Mouse (Mus musculus): ENCODE measurements around the gene Wdr25.
A peak's percentile ranks its signal among the peaks of the same experiment; 100 is the strongest.

The Wdr25 gene

DNA sequence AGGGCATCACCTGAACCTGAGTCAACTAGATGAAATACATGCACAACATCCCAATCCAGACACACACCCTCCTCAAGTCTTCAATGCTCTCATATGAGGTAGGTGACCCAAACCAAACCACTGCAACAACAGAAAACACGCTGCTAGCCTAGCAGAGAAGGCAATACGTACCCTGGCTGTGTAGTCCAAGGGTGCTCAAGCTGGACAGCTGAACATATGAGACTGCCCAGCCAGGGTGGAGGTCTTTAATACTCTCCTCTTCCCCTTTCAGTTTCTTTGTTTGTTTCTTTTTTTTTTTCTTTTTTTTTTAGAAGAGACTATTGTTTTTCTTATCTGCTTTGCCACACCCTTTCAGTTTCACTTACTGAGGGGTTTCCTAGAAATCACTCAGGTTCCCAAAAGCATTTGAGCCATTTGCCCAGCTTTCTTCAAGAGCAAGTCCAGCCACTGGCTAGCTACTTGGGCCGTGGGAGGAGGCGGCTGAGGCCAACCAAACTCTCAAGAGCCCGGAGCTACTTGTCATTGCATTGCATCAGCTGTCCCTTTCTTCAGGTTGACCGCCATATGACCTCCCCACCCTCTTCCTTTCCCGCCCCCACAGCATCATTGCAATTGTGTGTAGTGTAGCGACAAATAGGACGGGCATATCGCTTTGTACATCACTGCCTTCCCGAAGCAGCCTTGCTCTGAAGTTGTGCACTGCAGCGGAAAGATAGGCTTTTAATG is at the start of gene Wdr25:
TSS of gene Wdr25 (plus strand) at position 643 of the 726 bp plus-strand sequence.
- DNase-seq = peak; percentile 20

DNA sequence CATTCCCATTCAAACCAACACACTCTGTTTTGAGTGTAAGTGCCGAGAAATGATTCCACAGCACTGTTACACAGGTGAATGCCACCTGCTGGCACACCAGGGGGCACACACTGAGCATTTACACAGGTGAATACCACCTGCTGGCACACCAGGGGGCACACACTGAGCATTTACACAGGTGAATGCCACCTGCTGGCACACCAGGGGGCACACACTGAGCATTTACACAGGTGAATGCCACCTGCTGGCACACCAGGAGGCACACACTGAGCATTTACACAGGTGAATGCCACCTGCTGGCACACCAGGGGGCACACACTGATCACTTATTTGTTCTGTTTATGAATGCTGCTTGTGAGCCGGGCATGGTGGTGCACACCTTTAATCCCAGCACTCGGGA is 45.4 kb upstream of the Wdr25 start:
- DNase-seq = peak; percentile 33

DNA sequence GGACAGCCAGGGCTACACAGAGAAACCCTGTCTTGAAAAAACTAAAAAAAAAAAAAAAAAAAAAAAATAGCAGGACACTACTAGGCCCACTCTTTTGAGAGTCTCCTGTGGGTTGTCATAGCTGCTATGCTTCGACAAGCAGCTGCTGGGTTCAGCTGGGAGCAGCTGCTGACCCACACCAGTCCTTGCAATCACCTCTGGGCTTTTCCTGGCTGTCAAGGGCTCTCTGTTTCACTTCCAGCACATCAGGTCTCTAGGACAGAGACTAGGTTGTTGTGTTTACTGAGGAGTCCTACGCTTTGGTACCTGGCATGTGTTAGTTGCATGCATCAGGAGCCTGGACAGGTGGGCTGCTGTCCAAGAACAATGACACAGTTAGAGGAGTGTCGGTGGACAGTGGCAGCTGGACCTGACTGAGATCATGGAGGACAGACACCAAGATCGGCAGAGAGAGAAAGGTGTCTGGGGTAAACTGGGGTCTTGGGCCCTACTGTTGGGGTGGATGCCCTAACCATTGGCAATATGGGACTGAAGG is 43.9 kb upstream of the Wdr25 start:
- DNase-seq = no peak

DNA sequence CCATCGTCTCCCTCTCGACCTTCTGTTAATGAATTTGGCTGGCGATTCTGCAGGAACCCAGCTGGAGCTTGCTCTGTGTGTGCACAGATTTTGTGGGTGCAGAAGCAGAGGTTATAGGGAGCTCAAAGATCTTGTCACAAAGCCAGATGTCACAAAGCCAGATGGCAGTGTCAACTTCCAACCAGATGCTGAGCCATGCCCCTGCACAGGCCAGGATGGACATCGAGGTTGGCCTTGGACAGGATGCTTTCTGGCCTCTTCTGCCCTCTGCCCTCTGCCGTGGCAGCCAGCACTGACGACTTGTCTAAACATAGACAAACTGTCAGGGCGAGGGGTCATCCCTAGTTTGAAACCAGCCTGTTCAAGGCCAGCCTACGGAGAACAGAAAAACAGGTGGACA is 43.3 kb upstream of the Wdr25 start:
- DNase-seq = peak; percentile 43

DNA sequence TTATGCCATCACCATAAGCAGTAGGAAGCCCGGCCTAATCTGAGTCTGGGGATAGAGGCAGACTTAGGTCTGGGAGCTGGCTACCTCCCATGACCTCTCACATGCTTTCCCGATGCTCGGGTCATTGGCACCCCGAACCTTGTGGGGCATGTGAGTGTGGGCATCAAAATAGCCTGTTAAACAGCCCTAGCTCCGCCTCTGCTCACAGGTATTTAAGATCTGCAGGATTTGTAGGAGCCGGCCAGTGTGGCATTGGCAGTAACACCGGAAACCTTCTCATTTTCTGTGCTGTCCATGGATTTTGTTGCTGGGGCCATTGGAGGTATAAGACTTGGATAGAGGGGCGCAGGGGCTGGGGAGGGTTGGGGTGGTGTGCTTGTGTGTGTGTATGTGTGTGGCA is 42.5 kb upstream of the Wdr25 start:
- DNase-seq = no peak

DNA sequence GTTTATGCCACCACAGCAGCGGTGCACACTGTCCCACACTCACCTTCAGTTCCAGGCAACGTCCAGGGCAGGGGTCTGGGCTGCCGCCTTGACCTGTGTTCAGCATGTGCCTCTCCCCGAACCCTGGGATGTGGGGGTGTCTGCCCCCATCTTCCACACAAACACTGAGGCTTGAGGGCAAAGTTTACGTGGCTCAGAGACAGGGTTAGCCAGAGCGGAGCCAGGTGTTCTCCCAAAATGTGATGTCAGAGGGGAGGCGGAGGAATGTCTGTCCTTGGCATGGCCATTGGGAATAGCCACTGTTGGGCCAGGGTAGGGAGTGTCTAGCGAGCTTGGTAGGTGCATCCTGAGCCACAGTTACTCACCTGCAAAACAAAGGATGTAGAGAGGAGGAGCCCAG is 40.6 kb upstream of the Wdr25 start:
- no peak for DNase-seq

DNA sequence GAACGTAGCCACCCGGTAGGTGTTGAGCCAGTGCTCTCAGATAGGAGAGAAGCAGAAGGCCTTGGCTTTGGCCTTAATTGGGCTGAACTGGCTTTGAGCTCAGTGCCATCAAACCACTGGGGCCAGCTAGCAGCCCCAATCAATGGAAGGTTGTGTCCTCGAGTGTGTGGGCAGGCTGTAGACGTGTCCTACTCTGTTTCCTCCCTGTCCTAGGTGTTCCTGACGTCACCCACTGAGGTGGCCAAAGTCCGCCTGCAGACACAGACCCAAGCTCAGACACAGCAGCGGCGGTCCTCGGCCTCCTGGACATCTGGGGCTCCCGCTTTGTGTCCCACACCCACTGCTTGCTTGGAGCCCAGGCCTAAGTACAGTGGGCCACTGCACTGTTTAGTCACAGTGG is 38.4 kb upstream of the Wdr25 start:
- no peak for DNase-seq

DNA sequence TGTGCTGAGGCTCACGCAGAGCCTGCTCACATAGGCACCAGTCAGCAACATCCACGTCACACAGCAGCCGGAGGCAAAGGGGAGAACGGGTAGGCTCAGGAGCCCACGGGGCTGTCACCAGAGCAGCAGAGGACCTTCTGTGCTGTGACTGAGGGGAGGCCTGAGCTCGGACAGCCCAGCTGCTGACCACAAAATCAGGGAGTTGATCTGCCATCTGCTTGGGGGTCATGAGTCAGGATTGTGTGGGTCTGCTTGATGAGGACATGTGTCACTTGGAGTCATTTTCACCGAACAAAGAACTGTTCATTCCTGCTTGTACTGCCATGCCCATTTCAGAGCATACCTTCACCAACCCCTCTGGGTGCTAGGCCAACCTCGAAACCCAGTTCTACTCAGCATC is 37.2 kb upstream of the Wdr25 start:
- no peak for DNase-seq

DNA sequence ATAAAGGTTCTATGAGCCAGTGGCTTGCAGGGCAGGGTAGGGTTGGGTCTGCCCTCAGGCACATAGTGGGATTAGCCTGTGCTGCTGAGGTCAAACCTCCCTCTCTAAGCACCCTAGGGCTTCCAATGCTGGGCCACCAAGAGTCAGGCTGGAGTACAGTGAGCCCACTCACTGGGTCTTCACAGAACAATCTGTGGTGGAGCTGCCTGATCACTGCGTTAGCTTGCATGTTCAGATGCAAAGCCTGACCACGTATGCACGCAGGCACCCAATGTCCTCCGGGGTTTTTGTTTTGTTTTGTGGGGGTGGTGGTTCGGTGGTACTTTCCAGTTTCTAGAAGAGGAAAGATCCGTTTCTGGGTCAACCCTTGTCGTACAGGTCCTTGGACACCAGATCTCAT is 36.3 kb upstream of the Wdr25 start:
- DNase-seq = no peak

DNA sequence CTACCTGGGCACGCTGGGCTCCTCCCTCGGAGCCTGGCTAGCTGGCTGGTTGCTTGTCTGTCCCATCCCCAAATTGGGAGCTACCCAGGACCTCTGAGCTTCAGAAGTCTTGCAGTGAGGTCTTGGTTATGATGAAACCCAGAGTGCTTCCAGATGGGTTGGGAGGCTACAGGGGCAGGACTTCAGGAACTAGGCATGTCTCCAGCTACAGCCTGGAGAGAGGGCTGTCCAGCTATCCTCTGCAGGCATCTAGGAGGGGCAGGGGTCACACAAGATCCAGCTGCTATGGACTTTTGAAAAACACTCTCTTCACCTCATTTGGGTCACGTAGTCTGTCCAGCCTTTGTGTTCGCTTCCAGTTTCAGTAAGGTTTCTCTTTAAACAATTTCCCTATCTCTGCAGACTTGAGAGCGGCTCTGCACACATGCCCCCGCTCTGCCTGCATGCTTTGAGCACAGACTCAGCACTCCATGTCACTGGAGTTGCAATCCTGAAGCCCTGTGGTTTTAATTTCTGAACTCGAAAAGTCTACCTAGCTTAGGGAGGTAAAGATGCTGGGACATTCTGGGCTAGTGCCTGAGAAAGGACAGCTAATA is 35.7 kb upstream of the Wdr25 start:
- DNase-seq = peak; percentile 45

DNA sequence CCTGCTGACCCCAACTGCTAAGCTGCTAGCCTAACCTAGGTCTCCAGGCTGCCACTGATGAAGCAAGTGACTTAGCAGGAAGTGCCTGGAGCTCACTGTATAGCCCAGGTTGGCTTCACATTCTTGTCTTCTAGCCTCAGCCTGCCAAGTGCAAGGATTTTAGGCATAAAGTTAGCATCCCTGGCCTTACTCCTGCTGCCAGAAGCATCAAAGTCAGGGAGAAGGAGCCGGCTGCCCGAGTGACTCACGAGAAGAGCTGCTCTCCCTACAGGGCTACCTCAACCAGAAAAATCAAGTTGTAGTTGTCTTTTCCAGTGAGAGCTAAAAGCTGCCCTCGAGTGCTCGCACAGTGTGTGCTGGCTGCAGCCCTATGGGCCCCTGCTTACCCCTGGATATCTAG is 34.9 kb upstream of the Wdr25 start:
- DNase-seq = no peak

DNA sequence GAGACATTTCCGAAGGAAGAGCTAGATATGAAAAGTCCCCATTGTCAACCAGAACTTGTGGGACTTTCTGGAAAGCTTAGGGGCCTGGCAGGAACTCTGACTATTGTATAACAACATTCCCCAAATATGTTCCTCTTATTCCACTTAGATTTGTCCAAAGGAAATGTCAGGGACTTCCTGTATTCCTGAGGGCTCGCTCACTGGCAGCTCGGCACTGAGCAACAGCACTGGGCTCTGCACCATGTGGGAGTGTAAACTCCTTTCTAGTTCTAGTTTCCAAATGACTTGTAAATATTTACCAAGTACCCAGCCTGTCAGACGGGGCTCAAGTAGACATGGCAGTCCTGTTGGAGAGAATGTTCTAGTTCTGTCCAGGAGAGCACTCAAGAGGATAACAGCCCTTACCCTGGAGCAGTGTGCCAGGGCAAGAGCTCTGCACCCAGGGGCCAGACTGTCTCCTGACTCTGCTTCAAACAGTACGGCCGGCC is 28.4 kb upstream of the Wdr25 start:
- DNase-seq = peak; percentile 41

DNA sequence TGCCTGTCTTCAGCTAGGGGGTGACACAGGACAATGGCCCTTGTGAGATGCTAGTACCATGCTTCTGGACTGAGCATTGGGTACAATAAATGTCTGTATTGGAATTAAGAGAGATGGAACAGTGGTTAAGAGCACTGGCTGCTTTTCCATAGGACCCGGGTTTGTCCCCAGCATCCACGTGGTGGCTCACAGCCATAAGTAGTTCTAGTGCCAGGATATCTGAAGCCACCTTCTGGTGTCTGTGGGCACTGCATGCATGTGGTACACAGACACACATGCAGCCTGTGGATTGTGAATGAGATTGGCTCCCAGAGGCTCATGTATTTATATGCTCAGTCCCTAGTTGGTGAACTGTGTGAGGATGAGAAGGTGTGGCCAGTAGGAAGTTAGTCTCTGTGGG is 23.9 kb upstream of the Wdr25 start:
- DNase-seq = no peak

DNA sequence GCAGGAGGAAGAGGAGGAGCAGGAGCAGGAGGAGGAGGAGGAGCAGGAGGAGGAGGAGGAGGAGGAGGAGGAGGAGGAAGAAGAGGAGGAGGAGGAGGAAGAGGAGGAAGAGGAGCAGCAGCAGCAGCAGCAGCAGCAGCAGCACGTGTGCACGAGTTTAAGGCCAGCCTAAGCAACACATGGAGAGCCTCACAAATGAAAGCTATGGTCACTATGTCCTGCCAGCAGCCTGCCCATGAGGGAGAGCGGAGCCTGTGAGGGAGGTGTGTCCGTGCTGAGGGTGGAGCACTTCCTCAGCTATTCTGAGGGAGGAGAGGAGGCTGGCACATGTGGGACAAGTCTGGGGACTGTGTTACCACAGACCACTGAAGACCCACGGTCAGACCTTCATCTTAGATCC is 20.3 kb upstream of the Wdr25 start:
- DNase-seq = no peak

DNA sequence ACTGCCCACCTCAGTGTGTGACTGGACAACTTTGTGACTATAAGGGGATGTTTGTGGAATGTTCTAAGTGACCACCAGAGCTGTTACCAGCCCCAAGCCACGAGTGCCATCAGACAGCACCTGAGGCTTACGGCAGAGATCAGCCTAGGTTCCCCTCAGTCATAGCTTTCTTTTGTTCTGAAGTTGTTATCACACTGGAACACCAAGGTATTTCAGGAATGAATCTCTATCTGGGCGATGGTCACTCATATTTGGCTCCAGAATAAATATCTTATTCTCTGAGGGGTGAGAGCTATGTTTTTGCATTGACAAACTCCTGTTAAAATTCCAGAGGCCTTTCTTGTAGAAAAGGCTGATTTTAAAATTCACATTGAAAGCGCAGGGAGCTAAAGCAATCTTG is 14.3 kb upstream of the Wdr25 start:
- no peak for DNase-seq

DNA sequence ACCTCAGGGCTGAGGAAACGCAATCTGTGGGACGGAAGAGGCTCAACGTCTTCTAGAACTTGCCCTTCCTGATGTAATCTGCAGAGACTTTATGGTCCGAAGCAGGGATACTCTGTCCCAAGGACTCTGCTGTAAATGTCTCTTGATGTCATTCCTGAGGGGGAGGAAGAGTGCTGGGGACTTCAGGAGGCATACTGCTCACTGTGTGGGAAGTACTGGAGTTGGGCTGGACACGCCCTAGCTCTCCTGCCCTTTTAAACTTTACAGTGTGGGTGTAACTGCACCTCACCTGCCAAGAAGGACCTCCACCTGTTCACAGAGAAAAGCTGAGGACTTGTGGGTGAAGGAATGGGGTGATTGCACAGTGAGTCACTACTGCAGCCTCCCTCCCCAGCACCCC is 12.8 kb upstream of the Wdr25 start:
- DNase-seq = no peak

DNA sequence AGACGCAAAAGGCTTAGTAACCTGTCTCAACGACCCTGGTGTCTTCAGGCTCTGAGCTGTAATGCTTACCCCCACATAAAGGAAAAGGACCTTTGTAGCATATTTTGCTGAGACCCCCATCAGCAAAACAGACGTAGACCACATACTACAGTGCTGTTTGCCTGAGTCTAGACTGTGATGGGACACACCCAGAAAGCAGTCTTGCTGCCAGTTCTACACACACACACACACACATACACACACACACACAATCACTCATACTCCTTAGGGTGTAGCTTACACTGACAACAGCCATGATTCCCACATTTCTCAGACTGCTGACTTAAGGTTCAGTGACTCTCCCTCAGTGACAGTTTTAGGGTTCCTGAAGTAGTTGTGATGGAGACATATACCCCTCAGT is 12.2 kb upstream of the Wdr25 start:
- no peak for DNase-seq

DNA sequence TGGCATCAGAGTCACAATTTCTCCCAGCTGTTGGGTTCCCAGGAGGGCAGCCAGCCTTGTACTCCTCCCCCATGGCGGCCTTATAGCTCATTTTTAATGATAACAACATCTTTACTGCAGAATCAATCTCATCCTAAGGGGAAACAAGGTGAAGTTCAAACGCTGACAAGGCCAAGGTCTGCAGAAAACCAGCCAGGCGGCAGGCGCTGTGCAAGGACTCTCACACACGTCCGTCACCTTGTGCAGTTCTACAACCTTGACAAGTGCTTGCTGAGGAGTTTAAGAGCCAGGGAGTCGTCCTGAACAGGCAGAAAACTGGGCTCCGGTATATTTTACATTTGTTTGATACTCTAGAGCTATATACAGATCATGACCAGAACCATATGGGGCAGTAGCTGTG is 10.7 kb upstream of the Wdr25 start:
- no peak for DNase-seq

DNA sequence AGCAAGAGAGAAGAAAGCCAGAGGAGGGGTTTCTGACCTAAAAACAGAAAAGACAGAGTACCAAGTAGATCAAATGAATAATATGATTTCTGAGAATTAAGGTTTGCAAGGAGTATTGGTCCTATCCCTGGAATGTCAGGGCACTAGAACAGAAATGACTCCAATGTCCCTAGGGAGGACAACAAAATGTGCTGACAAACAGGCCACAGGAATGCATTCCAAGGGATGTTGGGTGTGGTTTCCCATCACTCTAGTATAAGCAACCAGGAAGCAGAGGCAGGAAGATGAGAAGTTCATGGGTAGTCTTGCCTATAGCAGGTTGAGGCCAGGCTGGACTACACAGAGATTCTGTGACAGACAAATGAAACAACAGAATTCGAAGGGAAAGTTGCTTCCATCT is 7.5 kb upstream of the Wdr25 start:
- DNase-seq = peak; percentile 30

DNA sequence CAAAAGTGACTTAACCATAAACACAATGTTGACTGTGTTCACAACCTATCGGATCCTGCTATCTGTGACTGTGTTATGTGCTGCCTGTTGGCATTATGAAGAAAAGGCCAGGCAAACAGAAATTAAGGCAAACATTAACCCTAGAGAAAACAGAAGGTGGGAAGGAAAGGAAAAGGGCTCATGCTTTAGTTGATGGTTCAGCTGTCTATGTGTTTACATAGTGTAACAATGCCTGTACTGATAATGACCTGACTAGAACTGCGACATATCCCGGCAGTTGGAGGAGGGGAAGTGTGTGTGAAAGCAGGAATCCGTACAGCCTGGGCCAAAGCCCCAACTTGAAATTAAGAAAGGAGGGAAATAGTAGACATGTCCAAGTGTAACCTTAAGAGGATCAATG is 6.4 kb upstream of the Wdr25 start:
- DNase-seq = no peak

DNA sequence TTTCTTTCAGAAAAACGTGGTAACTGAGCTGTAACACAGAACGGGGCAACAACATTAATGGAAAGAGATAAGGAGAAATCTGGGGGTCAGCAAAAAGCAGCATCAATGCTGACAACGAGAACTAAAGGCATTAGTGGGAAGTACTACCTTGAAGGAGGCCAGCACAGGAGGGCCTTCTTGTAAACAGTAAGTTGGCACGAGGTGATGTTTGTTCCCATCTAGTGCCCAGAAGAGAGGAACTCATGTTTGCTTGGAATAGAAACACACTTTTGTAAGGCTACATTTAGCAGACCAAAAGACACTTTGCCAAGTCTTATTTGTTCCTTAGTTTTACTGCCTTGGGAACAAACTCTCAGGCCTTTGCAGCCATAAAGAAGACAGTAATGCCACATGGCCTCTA is 4.8 kb upstream of the Wdr25 start:
- DNase-seq = no peak

DNA sequence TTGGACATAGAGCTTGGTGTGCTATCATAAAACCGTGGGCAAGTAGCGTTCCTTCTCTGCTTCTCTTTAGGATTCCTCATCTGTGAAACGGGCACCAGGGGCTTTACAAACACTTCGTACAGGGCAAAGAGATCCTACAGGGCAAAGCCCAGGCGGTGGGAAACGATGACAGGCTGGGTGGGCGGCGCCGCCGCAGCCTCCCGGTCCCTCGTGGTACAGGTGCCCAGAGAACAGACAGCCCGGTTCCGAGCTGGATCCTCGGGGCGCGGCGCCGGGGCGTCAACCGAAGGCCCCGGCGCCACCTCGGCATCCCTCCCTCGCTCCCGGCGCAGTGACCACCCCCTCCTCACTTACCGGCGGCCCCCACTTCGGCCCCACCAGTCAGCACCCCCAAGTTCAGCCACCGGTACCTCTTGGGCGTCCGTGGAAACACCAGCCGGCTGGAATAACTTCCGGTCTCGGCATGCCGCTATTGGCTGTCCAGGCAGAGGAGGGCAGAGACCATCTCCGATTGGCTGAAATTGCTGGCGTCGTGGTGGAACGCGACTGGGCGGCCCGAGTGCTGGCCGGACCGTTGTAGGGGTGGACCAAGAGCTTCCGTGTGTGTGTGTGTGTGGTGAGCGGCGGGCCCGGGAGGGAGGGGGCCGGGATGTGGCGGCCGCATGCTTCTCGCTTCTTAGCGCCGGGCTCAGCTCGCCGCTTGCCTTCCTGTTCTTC is 442 bp downstream of the Wdr25 start, which contains the start of gene Wars:
TSS of gene Wars (minus strand) at position 460 of the 717 bp plus-strand sequence.
- DNase-seq = peak; percentile 97

DNA sequence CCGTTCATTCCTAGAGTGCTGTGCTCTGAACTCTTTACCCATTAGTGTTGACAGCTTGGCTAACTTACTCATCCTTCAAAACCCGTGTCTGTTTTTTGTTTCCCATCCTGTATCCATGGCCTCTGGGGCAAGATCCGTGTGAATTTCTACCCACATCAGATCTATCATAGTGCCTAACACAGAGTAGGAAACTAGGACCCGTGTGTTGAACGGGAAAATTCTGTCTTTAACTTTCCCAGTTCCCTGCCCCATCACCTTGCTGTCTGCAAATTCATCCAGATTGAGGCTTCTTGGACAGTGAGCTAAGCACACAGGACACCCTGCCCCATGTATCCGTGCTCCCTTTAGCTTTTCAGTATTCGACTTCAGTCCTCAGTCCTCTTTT is 993 bp downstream of the Wdr25 start:
- DNase-seq = no peak

DNA sequence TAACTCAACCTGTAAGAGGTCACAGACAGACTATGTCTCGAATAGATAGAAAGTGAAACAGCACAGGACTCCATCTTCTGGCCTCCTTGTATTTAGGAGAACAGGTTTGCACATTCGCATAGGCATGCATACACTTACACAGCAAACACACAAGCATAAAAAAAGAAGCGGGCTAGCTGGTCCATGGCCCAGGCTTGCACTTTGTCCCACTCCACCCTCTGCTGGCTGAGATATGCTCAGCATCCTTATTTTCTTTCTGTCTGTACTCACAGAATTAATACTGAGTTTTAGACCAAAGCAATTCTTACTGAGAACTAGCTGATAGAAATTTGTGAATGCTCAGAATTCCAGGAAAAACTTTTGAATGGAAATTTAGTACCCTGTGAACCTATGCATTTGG is 2.6 kb downstream of the Wdr25 start:
- DNase-seq = peak; percentile 45

Measured in kidney, adult 9 months (tissue).